Mouse (Mus musculus) CH12.LX (cell line): ENCODE measurements at regions not wholly inside any gene's neighbourhood (a gene's known extent, or its start where the extent isn't known, plus 50 kb on each side); places are given as distances from the start of the nearest gene placed in this dataset.
"Not testable (repeated sequence)": the region's sequence is repeated elsewhere in the genome, so short reads cannot be mapped to it uniquely, and the experiment has no call there.

Source experiments
- DNase-seq: peaks from one replicate; pipeline ENCODE4 v3.0.0-alpha.2; 2013; ENCODE audit errors: extremely low read depth
- H3K27ac ChIP-seq: 2 replicates; pipeline ENCODE4 v1.5.1; 2012; ENCODE audit warnings: low read depth, mild to moderate bottlenecking, control low read depth, moderate library complexity; ENCODE audit not compliant: insufficient read depth
- H3K27me3 ChIP-seq: replicated peaks from 2 replicates; pipeline ENCODE3; 2012; ENCODE audit warnings: inconsistent platforms
- H3K36me3 ChIP-seq, 2 experiments: replicated peaks in 1 of 2; 2 replicates each; pipeline versions ENCODE3 to v1.6.1; 2012; ENCODE audit warnings: inconsistent platforms in 1 of 2, low read length in 1 of 2, mild to moderate bottlenecking in 1 of 2, mixed read lengths in 1 of 2, moderate library complexity in 1 of 2; ENCODE audit not compliant: control insufficient read depth in 1 of 2, insufficient read depth in 1 of 2
- H3K4me1 ChIP-seq, 2 experiments: 2 replicates each; pipeline ENCODE4 v1.6.1; 2012; ENCODE audit warnings: inconsistent platforms in 1 of 2, moderate library complexity in 1 of 2; ENCODE audit not compliant: insufficient read depth in 2 of 2, control insufficient read depth in 1 of 2
- H3K4me2 ChIP-seq: 2 replicates; pipeline ENCODE4 v1.6.1; 2012; ENCODE audit warnings: low read depth, mild to moderate bottlenecking, control low read depth; ENCODE audit not compliant: poor library complexity, insufficient read depth, severe bottlenecking
- H3K4me3 ChIP-seq, 3 experiments: fragments of 150-350 bp in 1 of 3; sonication (generic) in 1 of 3; replicated peaks in 1 of 3; 2 replicates each; pipeline versions ENCODE3 to v1.5.1; 2011 to 2012; ENCODE audit warnings: low read depth in 2 of 3, low read length in 2 of 3, mild to moderate bottlenecking in 2 of 3, moderate library complexity in 2 of 3, control low read depth in 1 of 3, improper control_type of control experiment in 1 of 3, inconsistent platforms in 1 of 3, mixed read lengths in 1 of 3; ENCODE audit not compliant: poor library complexity in 1 of 3
- H3K79me2 ChIP-seq: replicated peaks from 2 replicates; pipeline ENCODE4 v1.6.1; 2012; ENCODE audit warnings: mild to moderate bottlenecking, moderate library complexity; ENCODE audit not compliant: control insufficient read depth, poor library complexity, insufficient read depth, severe bottlenecking; ENCODE audit errors: extremely low read depth
- H3K9ac ChIP-seq: 2 replicates; pipeline ENCODE4 v1.6.1; 2012; ENCODE audit warnings: low read depth, mild to moderate bottlenecking, control low read depth, moderate library complexity; ENCODE audit not compliant: insufficient read depth
- H3K9me3 ChIP-seq: replicated peaks from 2 replicates; pipeline ENCODE3; 2012; ENCODE audit warnings: low read length, inconsistent platforms, mixed read lengths
- CHD2 ChIP-seq: IDR thresholded peaks from 2 replicates; pipeline ENCODE4 v1.6.1; 2011; ENCODE audit warnings: low read length, improper control_type of control experiment
- EP300 ChIP-seq: IDR thresholded peaks from 2 replicates; pipeline ENCODE4 v1.6.1; 2011; ENCODE audit warnings: low read length, improper control_type of control experiment
- HCFC1 ChIP-seq: IDR thresholded peaks from 2 replicates; pipeline ENCODE4 v1.6.1; 2012; ENCODE audit warnings: low read depth, mild to moderate bottlenecking, inconsistent platforms, low read length, improper control_type of control experiment
- KAT2A ChIP-seq: IDR thresholded peaks from 2 replicates; pipeline ENCODE4 v1.6.1; 2012; ENCODE audit warnings: low read length, improper control_type of control experiment, inconsistent platforms; ENCODE audit not compliant: insufficient replicate concordance
- MAX ChIP-seq: IDR thresholded peaks from 2 replicates; pipeline ENCODE4 v1.6.1; 2011; ENCODE audit warnings: low read length, improper control_type of control experiment
- MAZ ChIP-seq: IDR thresholded peaks from 2 replicates; pipeline ENCODE4 v1.6.1; 2012; ENCODE audit warnings: low read depth, mild to moderate bottlenecking, inconsistent platforms, low read length, improper control_type of control experiment, moderate library complexity
- SMC3 ChIP-seq: IDR thresholded peaks from 2 replicates; pipeline ENCODE4 v1.6.1; 2011; ENCODE audit warnings: low read depth, low read length, improper control_type of control experiment
- UBTF ChIP-seq: IDR thresholded peaks from 2 replicates; pipeline ENCODE4 v1.6.1; 2012; ENCODE audit warnings: low read depth, mild to moderate bottlenecking, inconsistent platforms, low read length, improper control_type of control experiment, moderate library complexity
- ZC3H11A ChIP-seq: IDR thresholded peaks from 2 replicates; pipeline ENCODE4 v1.6.1; 2012; ENCODE audit warnings: low read depth, mild to moderate bottlenecking, inconsistent platforms, low read length, improper control_type of control experiment
- ZNF384 ChIP-seq: IDR thresholded peaks from 2 replicates; pipeline ENCODE4 v1.6.1; 2012; ENCODE audit warnings: low read depth, low read length, improper control_type of control experiment, inconsistent platforms
- dilution Hi-C: fragments of 300-500 bp; cut with MboI; formaldehyde crosslinking; loops from 2 replicates; pipeline ENCODE4 v1.14.3; 2020; ENCODE audit warnings: low sequenced_read_pairs; ENCODE audit not compliant: extremely low pct_unique_long_range_greater_than_20kb, extremely low pct_ligation_motif_present
- in situ Hi-C: fragments of 300-500 bp; cut with MboI; formaldehyde crosslinking; loops from 3 replicates; pipeline ENCODE4 v1.14.3; 2019; ENCODE audit warnings: low sequenced_read_pairs, low pct_ligation_motif_present, low pct_unique_long_range_greater_than_20kb, mixed read lengths

DNA sequence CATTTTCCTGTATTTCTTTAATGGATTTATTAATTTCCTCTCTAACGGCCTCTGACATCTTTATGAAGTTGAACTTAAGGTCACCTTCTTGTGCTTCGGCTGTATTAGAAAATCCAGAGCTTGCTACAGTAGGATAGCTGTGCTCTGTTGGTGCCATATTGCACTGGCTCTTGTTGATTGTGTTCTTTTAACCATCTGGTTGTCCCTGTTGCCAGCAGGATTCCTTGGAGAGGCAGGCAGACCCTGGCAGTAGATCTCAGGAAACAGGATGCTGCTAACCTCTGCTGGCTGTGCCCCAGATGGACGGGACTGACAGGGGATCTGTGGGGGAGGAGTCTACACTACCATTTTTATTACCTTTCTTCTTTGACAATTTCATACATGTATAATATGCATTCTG lies 185.9 kb upstream of the Thumpd2 start:
- H3K9ac ChIP-seq: no peak overlapping the region
- no peaks in the 10 kb centered on the region for H3K4me1 ChIP-seq
- H3K9me3 ChIP-seq: peaks cover 17% of the 10 kb centered on the region
- in situ Hi-C loops: no loop called here
- H3K79me2 ChIP-seq: no peaks in the 10 kb centered on the region
- H3K27ac ChIP-seq: no peak overlapping the region
- no peak for TF ChIP-seq SMC3
- H3K27me3 ChIP-seq: no peaks in the 10 kb centered on the region
- dilution Hi-C loops: no loop called here
- H3K36me3 ChIP-seq: no peaks in the 10 kb centered on the region
- no peak for DNase-seq
- no peak overlapping the region for H3K4me3 ChIP-seq
- no peak overlapping the region for H3K4me2 ChIP-seq

DNA sequence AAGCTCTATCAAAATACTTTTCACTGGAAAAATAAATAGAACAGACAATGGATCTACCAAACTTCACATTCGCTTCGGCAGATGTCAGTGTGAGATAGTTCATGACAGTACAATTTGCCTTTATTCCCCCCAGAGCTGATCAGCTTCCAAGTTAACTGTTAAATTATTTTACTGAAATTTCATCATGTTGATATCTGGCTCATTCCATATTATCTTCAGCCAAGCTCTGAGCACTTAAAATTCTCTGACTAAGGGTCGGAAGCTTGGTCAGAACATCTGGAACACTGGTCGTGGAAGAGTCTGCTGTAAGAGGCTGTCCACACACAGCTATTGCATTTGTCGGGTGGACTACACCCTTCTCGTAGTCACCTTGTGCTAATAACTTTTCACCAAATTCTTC lies 181.3 kb upstream of the Thumpd2 start:
- H3K9me3 ChIP-seq: peaks cover 8% of the 10 kb centered on the region
- TF ChIP-seq ZNF384: no peak
- no peak overlapping the region for H3K4me3 ChIP-seq
- no peaks in the 10 kb centered on the region for H3K27me3 ChIP-seq
- H3K4me1 ChIP-seq: no peaks in the 10 kb centered on the region
- no peak overlapping the region for H3K4me2 ChIP-seq
- no peak for DNase-seq
- dilution Hi-C loops: no loop called here
- H3K27ac ChIP-seq: no peak overlapping the region
- no peaks in the 10 kb centered on the region for H3K79me2 ChIP-seq
- no peaks in the 10 kb centered on the region for H3K36me3 ChIP-seq
- in situ Hi-C loops: no loop called here
- no peak overlapping the region for H3K9ac ChIP-seq

DNA sequence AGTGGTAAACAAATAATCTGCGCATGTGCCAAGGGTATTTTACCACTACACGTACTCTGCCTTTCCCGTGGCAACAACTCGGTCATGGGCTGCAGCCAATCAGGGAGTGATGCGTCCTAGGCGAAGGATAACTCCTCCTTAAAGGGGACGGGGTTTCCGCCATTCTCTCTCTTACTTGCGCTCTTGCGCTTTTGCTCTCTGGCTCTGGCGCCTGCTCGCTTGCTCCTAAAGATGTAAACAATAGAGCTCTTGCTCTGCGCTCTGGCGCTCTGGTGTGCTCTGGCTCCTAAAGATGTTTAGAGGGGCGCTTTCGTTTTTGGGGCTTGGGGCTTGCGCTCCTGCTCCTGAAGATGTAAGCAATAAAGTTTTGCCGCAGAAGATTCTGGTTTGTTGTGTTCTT lies 166.9 kb upstream of the Thumpd2 start:
- H3K4me3 ChIP-seq, dilution Hi-C loops, H3K4me2 ChIP-seq, H3K36me3 ChIP-seq, H3K27me3 ChIP-seq, H3K9ac ChIP-seq, H3K27ac ChIP-seq, H3K79me2 ChIP-seq, in situ Hi-C loops, DNase-seq, H3K4me1 ChIP-seq: not testable (repeated sequence)
- peaks cover 14% of the 10 kb centered on the region for H3K9me3 ChIP-seq

DNA sequence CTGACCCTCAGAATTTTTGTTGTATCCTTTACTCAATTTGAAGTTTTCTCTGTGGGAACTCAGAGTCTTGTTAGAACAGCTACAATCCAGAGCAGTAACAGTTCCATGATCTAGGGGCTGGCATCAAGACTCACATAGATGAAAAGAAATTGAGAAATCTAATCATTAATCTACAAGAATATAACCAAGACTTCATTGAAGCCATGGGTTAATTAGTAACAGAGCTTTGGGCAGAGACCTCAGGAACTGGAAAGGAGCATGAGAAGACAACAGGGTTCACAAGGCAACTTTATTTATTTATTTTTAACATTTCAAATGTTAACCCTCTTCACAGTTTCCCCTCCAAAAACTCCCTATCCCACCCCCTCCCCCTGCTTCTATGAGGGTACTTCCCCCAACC lies 160.4 kb upstream of the Thumpd2 start:
- in situ Hi-C loops (no loop called here), dilution Hi-C loops (no loop called here)
- Histone ChIP-seq H3K9me3 (peaks cover 8% of the 10 kb centered on the region), H3K36me3 (no peaks in the 10 kb centered on the region), H3K4me1 (no peaks in the 10 kb centered on the region), H3K79me2 (no peaks in the 10 kb centered on the region), H3K27ac (no peak overlapping the region), H3K9ac (no peak overlapping the region), H3K27me3 (no peaks in the 10 kb centered on the region), H3K4me3 (no peak overlapping the region), H3K4me2 (no peak overlapping the region)
- TF ChIP-seq UBTF (no peak), ZC3H11A (no peak), KAT2A (no peak), HCFC1 (no peak), MAX (no peak), CHD2 (no peak), MAZ (no peak), EP300 (no peak)
- no peak for DNase-seq
